Mouse (Mus musculus): ENCODE results near the gene Arf1. TPM values are rescaled to one million over a fixed set of nuclear protein-coding genes. Genes with fewer than 3 reads are reported as not detected.
A peak's percentile ranks its signal among the peaks of the same experiment; 100 is the strongest.

The Arf1 gene
- polyA plus RNA-seq, 1 experiment from 2014 or later: 739 TPM

DNA sequence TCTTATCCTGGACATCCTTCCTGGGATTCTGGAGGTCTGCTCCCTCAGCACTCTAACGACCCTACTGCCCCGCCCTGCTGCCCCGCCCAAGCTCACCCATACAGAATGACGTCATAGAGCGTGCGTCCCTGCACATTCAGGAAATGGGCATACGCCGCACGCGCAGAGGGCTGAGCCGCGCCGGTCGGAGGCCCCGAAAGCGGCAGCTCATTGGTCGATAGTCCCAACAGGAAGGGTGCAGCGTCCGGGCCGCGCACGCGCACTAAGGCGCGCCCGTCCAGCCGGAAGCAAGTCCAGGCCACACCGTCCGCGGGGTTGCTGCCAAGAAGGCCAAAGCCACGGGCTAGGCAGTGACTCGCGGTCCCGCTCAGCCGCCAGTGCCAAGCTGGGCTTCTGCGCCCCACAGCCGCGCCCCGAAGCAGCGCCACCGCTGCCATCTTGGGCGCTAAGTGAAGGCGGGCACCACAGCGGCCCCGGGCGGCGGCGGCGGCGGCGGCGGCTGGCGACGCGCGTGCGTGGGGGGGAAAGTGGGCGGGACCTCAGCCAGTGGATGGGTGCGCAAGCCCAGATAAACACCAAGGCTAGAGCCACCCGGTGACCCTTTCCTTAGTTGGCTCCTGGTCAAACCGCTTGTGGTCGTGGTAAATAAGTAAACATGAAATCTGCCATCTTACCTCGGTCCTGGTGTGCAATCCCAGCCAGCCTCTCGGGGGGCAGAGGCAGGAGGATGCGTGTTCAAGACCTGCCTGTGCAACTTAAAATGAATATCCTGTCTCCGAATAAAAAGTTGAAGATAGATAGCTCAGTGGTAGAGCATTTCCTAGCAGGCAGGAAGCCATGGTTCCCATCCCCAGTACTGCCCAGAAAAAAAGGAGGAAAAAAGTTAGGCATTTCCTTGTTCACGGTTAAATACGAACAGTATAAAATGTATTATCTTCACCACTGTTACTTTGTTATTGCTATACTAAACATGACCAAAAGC, 64.5 kb downstream of the Arf1 start, which contains the start of gene Iba57:
TSS of gene Iba57 (minus strand) at position 485 of the 982 bp plus-strand sequence.
- ATAC-seq (ENCODE audit: low read depth): peak; percentile 99
- Histone ChIP-seq H3K9ac (ENCODE audit: low read length) (peak within 1 kb of the TSS; percentile 97), H3K36me3 (ENCODE audit: control insufficient read depth, insufficient read depth, low read length) (no peaks in the 10 kb centered on the region), H3K27ac (ENCODE audit: low read length) (peak within 1 kb of the TSS; percentile 100), H3K4me3 (ENCODE audit: low read length) (peak within 1 kb of the TSS; percentile 84), H3K9me3 (ENCODE audit: control insufficient read depth, low read length) (no peaks in the 10 kb centered on the region), H3K4me1 (replicated peaks; ENCODE audit: control insufficient read depth, insufficient read depth, low read length) (peaks cover 10% of the 10 kb centered on the region), H3K27me3 (ENCODE audit: control insufficient read depth, insufficient read depth, low read depth, low read length) (no peaks in the 10 kb centered on the region), H3K4me2 (ENCODE audit: low read depth, low read length) (peak within 1 kb of the TSS; percentile 82)
- WGBS: 2% methylated on average over 66 of the region's 68 CpGs

DNA sequence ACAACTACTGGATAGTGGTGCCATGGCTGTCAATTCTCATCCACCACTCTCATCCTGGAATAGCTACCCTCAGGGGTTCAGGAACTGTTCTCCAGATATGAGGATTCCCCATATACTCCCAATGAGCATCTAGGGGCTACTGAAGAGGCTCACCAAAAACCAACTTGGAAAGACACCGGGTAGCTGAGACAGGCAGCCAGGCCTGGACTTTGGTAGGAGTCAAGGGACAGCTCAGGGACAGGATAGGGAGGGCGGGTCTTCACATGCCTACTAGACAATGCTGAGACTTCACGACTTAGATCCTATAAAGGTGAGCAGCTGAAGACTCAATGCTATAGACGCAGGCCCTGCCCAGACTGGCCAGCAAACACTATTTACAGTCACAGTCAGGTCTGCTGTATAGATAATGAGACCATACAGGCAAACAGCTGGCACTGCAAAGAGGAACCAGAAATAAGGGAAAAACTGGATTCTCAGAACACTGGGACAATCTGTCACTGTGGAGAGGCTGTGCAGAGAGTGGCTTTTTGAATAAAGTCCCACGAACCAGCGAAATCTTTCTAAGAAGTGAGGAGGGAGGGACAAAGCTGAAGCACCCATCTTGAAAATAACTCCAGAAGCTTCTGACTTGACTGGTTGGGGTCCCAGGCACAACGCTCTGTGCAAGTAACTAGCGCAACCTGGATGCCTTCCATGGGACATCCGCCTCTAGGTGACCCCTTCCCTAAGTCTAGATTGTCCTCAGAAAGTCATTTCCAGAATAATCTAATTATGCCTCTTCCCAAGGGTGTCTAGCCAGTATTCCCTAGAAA, 65.4 kb downstream of the Arf1 start:
- no peaks in the 10 kb centered on the region for H3K9me3 ChIP-seq (ENCODE audit: control insufficient read depth, low read length)
- peak overlapping the region; percentile 65 for H3K9ac ChIP-seq (ENCODE audit: low read length)
- peaks cover 10% of the 10 kb centered on the region for H3K4me1 ChIP-seq (replicated peaks; ENCODE audit: control insufficient read depth, insufficient read depth, low read length)
- H3K27ac ChIP-seq (ENCODE audit: low read length): peak overlapping the region; percentile 100
- H3K27me3 ChIP-seq (ENCODE audit: control insufficient read depth, insufficient read depth, low read depth, low read length): no peaks in the 10 kb centered on the region
- ATAC-seq (ENCODE audit: low read depth): no peak
- H3K4me2 ChIP-seq (ENCODE audit: low read depth, low read length): peak overlapping the region; percentile 82
- H3K36me3 ChIP-seq (ENCODE audit: control insufficient read depth, insufficient read depth, low read length): peaks cover 2% of the 10 kb centered on the region; the same call in 1 of the 2 replicates
- 56% methylated on average over 9 of the region's 9 CpGs for WGBS
- peak overlapping the region; percentile 84 for H3K4me3 ChIP-seq (ENCODE audit: low read length)

Other genes with a start within 250 kb of the Arf1 start
- gene Obscn, start 91.9 kb downstream of the Arf1 start, polyA plus RNA-seq (2015; fragmentation: Nextera tagmentation; extraction: Ambion mirVana): 1.9 and 3.0 TPM in 2 replicates
- gene Iba57, start 64.5 kb downstream of the Arf1 start, polyA plus RNA-seq (2015; fragmentation: Nextera tagmentation; extraction: Ambion mirVana): 4.6 and 4.8 TPM in 2 replicates
- gene Gjc2, start 45.1 kb downstream of the Arf1 start, polyA plus RNA-seq (2015; fragmentation: Nextera tagmentation; extraction: Ambion mirVana): 0.31 and 0.50 TPM in 2 replicates
- gene Guk1, start 36.1 kb downstream of the Arf1 start, polyA plus RNA-seq (2015; fragmentation: Nextera tagmentation; extraction: Ambion mirVana): 127 and 129 TPM in 2 replicates
- gene Mrpl55, start 25.8 kb downstream of the Arf1 start, polyA plus RNA-seq (2015; fragmentation: Nextera tagmentation; extraction: Ambion mirVana): 83.1 and 84.8 TPM in 2 replicates
- gene 2310033P09Rik, start 19.9 kb downstream of the Arf1 start, polyA plus RNA-seq (2015; fragmentation: Nextera tagmentation; extraction: Ambion mirVana): 35.2 and 37.0 TPM in 2 replicates
- gene Wnt3a, start 62.5 kb upstream of the Arf1 start, polyA plus RNA-seq (2015; fragmentation: Nextera tagmentation; extraction: Ambion mirVana): 0.48 and 0.55 TPM in 2 replicates
- 3.9 and 4.1 TPM in 2 replicates for gene Wnt9a, start 78.7 kb upstream of the Arf1 start, polyA plus RNA-seq (2015; fragmentation: Nextera tagmentation; extraction: Ambion mirVana)
- not detected in 2 replicates for gene Prss38, start 147.4 kb upstream of the Arf1 start, polyA plus RNA-seq (2015; fragmentation: Nextera tagmentation; extraction: Ambion mirVana)
- gene Jmjd4, start 221.8 kb upstream of the Arf1 start, polyA plus RNA-seq (2015; fragmentation: Nextera tagmentation; extraction: Ambion mirVana): 9.8 and 10.3 TPM in 2 replicates
- 92.9 and 94.0 TPM in 2 replicates for gene Snap47, start 222.9 kb upstream of the Arf1 start, polyA plus RNA-seq (2015; fragmentation: Nextera tagmentation; extraction: Ambion mirVana)
- 7.8 and 10.0 TPM in 2 replicates for gene Zfp867, start 244.2 kb upstream of the Arf1 start, polyA plus RNA-seq (2015; fragmentation: Nextera tagmentation; extraction: Ambion mirVana)

All from lung, embryonic 16.5 days (tissue).